Mouse (Mus musculus) embryonic facial prominence, embryonic 12.5 days (tissue): Measurements from ENCODE around the gene Gm12169. TPM values are rescaled to one million over a fixed set of nuclear protein-coding genes. Genes with fewer than 3 reads are reported as not detected.
"Not testable (repeated sequence)": the region's sequence is repeated elsewhere in the genome, so short reads cannot be mapped to it uniquely, and the experiment has no call there.

ENCODE experiments used
- ATAC-seq: fragments of 200-750 bp; cut with Nextera tagmentation; 2 replicates; pipeline ENCODE4 v1.8.0; 2017; ENCODE audit not compliant: insufficient number of reproducible peaks, insufficient read depth, low FRiP score, low TSS enrichment
- H3K27ac ChIP-seq: fragments of 300-500 bp; sonication (generic); 2 replicates; pipeline ENCODE4 v1.5.1; 2016; ENCODE audit warnings: mild to moderate bottlenecking
- H3K27me3 ChIP-seq: fragments of 300-500 bp; sonication (generic); 2 replicates; pipeline ENCODE4 v1.6.1; 2016; ENCODE audit warnings: mild to moderate bottlenecking, moderate library complexity
- H3K36me3 ChIP-seq: fragments of 300-500 bp; sonication (generic); 2 replicates; pipeline ENCODE4 v1.6.1; 2016; ENCODE audit warnings: mild to moderate bottlenecking
- H3K4me1 ChIP-seq: fragments of 300-500 bp; sonication (generic); 2 replicates; pipeline ENCODE4 v1.6.1; 2016
- H3K4me2 ChIP-seq: fragments of 300-500 bp; sonication (generic); replicated peaks from 2 replicates; pipeline ENCODE4 v1.6.1; 2016; ENCODE audit warnings: mild to moderate bottlenecking, moderate library complexity
- H3K4me3 ChIP-seq: fragments of 300-500 bp; sonication (generic); 2 replicates; pipeline ENCODE4 v1.5.1; 2016; ENCODE audit warnings: mild to moderate bottlenecking
- H3K9ac ChIP-seq: fragments of 300-500 bp; sonication (generic); 2 replicates; pipeline ENCODE4 v1.6.1; 2016; ENCODE audit warnings: mild to moderate bottlenecking, moderate library complexity
- H3K9me3 ChIP-seq: fragments of 300-500 bp; sonication (generic); 2 replicates; pipeline ENCODE4 v1.6.1; 2016; ENCODE audit warnings: mild to moderate bottlenecking, moderate library complexity
- WGBS: fragments of 180-500 bp; shearing (Covaris S2); methylation state at CpG from one replicate; pipeline ENCODE4 v1.1.7; 2016; 5-methylcytosine and 5-hydroxymethylcytosine counted together
- polyA plus RNA-seq: library from polyadenylated mRNA; unstranded; fragments of >200 nt; fragmentation: Nextera tagmentation; extraction: Ambion mirVana; gene quantifications from 2 replicates; pipeline ENCODE4 v1.2.1, GENCODE M21; 2016

Gm12169 gene
- not detected in 2 replicates for polyA plus RNA-seq

- WGBS, result 88% methylated on average over 2 of the region's 2 CpGs
- no peak within 1 kb of the TSS for H3K4me2 ChIP-seq
- H3K9me3 ChIP-seq, result no peaks in the 10 kb centered on the region
- H3K27me3 ChIP-seq, result no peaks in the 10 kb centered on the region
- H3K4me3 ChIP-seq, result no peak within 1 kb of the TSS
- no peak for ATAC-seq
- H3K36me3 ChIP-seq, result no peaks in the 10 kb centered on the region
- no peaks in the 10 kb centered on the region for H3K4me1 ChIP-seq
- no peak within 1 kb of the TSS for H3K9ac ChIP-seq
- H3K27ac ChIP-seq, result no peak within 1 kb of the TSS
These were observed at the start of gene Gm12169 for GRCm38 (mm10) chr11:46523912-46524311. Gm12169 (plus strand) TSS chr11:46524212.

GRCm38 (mm10) chr11:46474220-46474619 lies 49.8 kb upstream of the Gm12169 start:
- Histone ChIP-seq H3K27ac (no peak overlapping the region), H3K9me3 (0 out of 2 replicates have a peak, but pooled peaks cover 3% of the 10 kb centered on the region), H3K27me3 (no peaks in the 10 kb centered on the region), H3K9ac (no peak overlapping the region), H3K4me2 (no peak overlapping the region), H3K4me1 (no peaks in the 10 kb centered on the region), H3K36me3 (no peaks in the 10 kb centered on the region), H3K4me3 (no peak overlapping the region)
- no peak for ATAC-seq
- WGBS, result 92% methylated on average over 4 of the region's 4 CpGs

GRCm38 (mm10) chr11:46479311-46479710 lies 44.7 kb upstream of the Gm12169 start:
- Histone ChIP-seq H3K4me1 (no peaks in the 10 kb centered on the region), H3K27ac (no peak overlapping the region), H3K4me3 (no peak overlapping the region), H3K9me3 (0 out of 2 replicates have a peak, but pooled peaks cover 3% of the 10 kb centered on the region), H3K4me2 (no peak overlapping the region), H3K9ac (no peak overlapping the region), H3K27me3 (no peaks in the 10 kb centered on the region), H3K36me3 (no peaks in the 10 kb centered on the region)
- ATAC-seq, result no peak
- 82% methylated on average over 9 of the region's 9 CpGs for WGBS

- Histone ChIP-seq H3K27me3 (no peaks in the 10 kb centered on the region), H3K4me2 (no peak overlapping the region), H3K9me3 (no peaks in the 10 kb centered on the region), H3K9ac (no peak overlapping the region), H3K27ac (no peak overlapping the region), H3K36me3 (no peaks in the 10 kb centered on the region), H3K4me3 (no peak overlapping the region), H3K4me1 (no peaks in the 10 kb centered on the region)
- no peak for ATAC-seq
- WGBS, result 57% methylated on average over 7 of the region's 7 CpGs
These were observed 43.5 kb upstream of the Gm12169 start for GRCm38 (mm10) chr11:46480517-46480916.

GRCm38 (mm10) chr11:46488231-46488630 lies 35.8 kb upstream of the Gm12169 start:
- H3K4me1 ChIP-seq, result no peaks in the 10 kb centered on the region
- H3K36me3 ChIP-seq, result no peaks in the 10 kb centered on the region
- H3K9me3 ChIP-seq, result no peaks in the 10 kb centered on the region
- ATAC-seq, result no peak
- H3K4me2 ChIP-seq, result no peak overlapping the region
- H3K9ac ChIP-seq, result no peak overlapping the region
- no peaks in the 10 kb centered on the region for H3K27me3 ChIP-seq
- no peak overlapping the region for H3K27ac ChIP-seq
- H3K4me3 ChIP-seq, result no peak overlapping the region
- WGBS, result 19% methylated on average over 1 of the region's 1 CpGs

GRCm38 (mm10) chr11:46488650-46489049 lies 35.4 kb upstream of the Gm12169 start:
- Histone ChIP-seq H3K27ac (no peak overlapping the region), H3K9ac (no peak overlapping the region), H3K4me3 (no peak overlapping the region), H3K27me3 (no peaks in the 10 kb centered on the region), H3K4me1 (no peaks in the 10 kb centered on the region), H3K4me2 (no peak overlapping the region), H3K36me3 (no peaks in the 10 kb centered on the region), H3K9me3 (no peaks in the 10 kb centered on the region)
- 79% methylated on average over 2 of the region's 2 CpGs for WGBS
- no peak for ATAC-seq

GRCm38 (mm10) chr11:46507146-46507545 lies 16.9 kb upstream of the Gm12169 start:
- Histone ChIP-seq H3K4me3 (no peak overlapping the region), H3K27ac (no peak overlapping the region), H3K36me3 (no peaks in the 10 kb centered on the region), H3K4me1 (no peaks in the 10 kb centered on the region), H3K4me2 (no peak overlapping the region), H3K9me3 (no peaks in the 10 kb centered on the region), H3K27me3 (no peaks in the 10 kb centered on the region), H3K9ac (no peak overlapping the region)
- 70% methylated on average over 3 of the region's 3 CpGs for WGBS
- ATAC-seq, result no peak

- H3K36me3 ChIP-seq, result no peaks in the 10 kb centered on the region
- 93% methylated on average over 5 of the region's 5 CpGs for WGBS
- ATAC-seq, result no peak
These were observed 14.1 kb upstream of the Gm12169 start for GRCm38 (mm10) chr11:46509900-46510299.

GRCm38 (mm10) chr11:46521341-46521740 lies 2.7 kb upstream of the Gm12169 start:
- H3K9me3 ChIP-seq, H3K27me3 ChIP-seq, ATAC-seq, H3K4me1 ChIP-seq, H3K9ac ChIP-seq, H3K27ac ChIP-seq, H3K4me3 ChIP-seq, H3K4me2 ChIP-seq, H3K36me3 ChIP-seq: not testable (repeated sequence)
- WGBS, result 86% methylated on average over 5 of the region's 5 CpGs

More at GRCm38 (mm10) chr11:46509900-46510299, 14.1 kb upstream of the Gm12169 start:
- H3K4me2 ChIP-seq, result no peak overlapping the region
- H3K27ac ChIP-seq, result no peak overlapping the region
- H3K4me3 ChIP-seq, result no peak overlapping the region
- H3K4me1 ChIP-seq, result no peaks in the 10 kb centered on the region
- H3K9ac ChIP-seq, result no peak overlapping the region
- no peaks in the 10 kb centered on the region for H3K9me3 ChIP-seq
- no peaks in the 10 kb centered on the region for H3K27me3 ChIP-seq

GRCm38 (mm10) chr11:46522719-46523118 lies 1.3 kb upstream of the Gm12169 start:
- WGBS, result 80% methylated on average over 3 of the region's 3 CpGs
- H3K9me3 ChIP-seq, result no peaks in the 10 kb centered on the region
- no peak overlapping the region for H3K9ac ChIP-seq
- no peaks in the 10 kb centered on the region for H3K4me1 ChIP-seq
- no peaks in the 10 kb centered on the region for H3K36me3 ChIP-seq
- ATAC-seq, result no peak
- H3K4me2 ChIP-seq, result no peak overlapping the region
- no peak overlapping the region for H3K4me3 ChIP-seq
- H3K27ac ChIP-seq, result no peak overlapping the region
- H3K27me3 ChIP-seq, result no peaks in the 10 kb centered on the region

GRCm38 (mm10) chr11:46530149-46530548 lies 6.1 kb downstream of the Gm12169 start:
- H3K4me3 ChIP-seq, result no peak overlapping the region
- 67% methylated on average over 4 of the region's 4 CpGs for WGBS
- no peak for ATAC-seq
- H3K4me2 ChIP-seq, result no peak overlapping the region
- H3K9ac ChIP-seq, result no peak overlapping the region
- H3K4me1 ChIP-seq, result no peaks in the 10 kb centered on the region
- no peaks in the 10 kb centered on the region for H3K9me3 ChIP-seq
- no peaks in the 10 kb centered on the region for H3K36me3 ChIP-seq
- no peaks in the 10 kb centered on the region for H3K27me3 ChIP-seq
- H3K27ac ChIP-seq, result no peak overlapping the region

- 73% methylated on average over 4 of the region's 4 CpGs for WGBS
These were observed 13.0 kb downstream of the Gm12169 start for GRCm38 (mm10) chr11:46536978-46537377.

GRCm38 (mm10) chr11:46543530-46543929 lies 19.5 kb downstream of the Gm12169 start:
- Histone ChIP-seq H3K36me3 (no peaks in the 10 kb centered on the region), H3K27me3 (no peaks in the 10 kb centered on the region), H3K4me3 (no peak overlapping the region), H3K4me1 (no peaks in the 10 kb centered on the region), H3K9me3 (no peaks in the 10 kb centered on the region), H3K9ac (no peak overlapping the region), H3K4me2 (no peak overlapping the region), H3K27ac (no peak overlapping the region)
- WGBS, result 89% methylated on average over 2 of the region's 2 CpGs
- ATAC-seq, result no peak

More at GRCm38 (mm10) chr11:46536978-46537377, 13.0 kb downstream of the Gm12169 start:
- H3K9ac ChIP-seq, result no peak overlapping the region
- no peaks in the 10 kb centered on the region for H3K9me3 ChIP-seq
- H3K4me2 ChIP-seq, result no peak overlapping the region
- H3K4me3 ChIP-seq, result no peak overlapping the region
- no peaks in the 10 kb centered on the region for H3K36me3 ChIP-seq
- ATAC-seq, result no peak
- no peak overlapping the region for H3K27ac ChIP-seq
- H3K4me1 ChIP-seq, result no peaks in the 10 kb centered on the region
- no peaks in the 10 kb centered on the region for H3K27me3 ChIP-seq
